Mouse (Mus musculus): ENCODE measurements around the gene Gm44511. TPM values are rescaled to one million over a fixed set of nuclear protein-coding genes. Genes with fewer than 3 reads are reported as not detected.

Gm44511 gene
- polyA plus RNA-seq, 1 experiment from 2014 or later = not detected

DNA sequence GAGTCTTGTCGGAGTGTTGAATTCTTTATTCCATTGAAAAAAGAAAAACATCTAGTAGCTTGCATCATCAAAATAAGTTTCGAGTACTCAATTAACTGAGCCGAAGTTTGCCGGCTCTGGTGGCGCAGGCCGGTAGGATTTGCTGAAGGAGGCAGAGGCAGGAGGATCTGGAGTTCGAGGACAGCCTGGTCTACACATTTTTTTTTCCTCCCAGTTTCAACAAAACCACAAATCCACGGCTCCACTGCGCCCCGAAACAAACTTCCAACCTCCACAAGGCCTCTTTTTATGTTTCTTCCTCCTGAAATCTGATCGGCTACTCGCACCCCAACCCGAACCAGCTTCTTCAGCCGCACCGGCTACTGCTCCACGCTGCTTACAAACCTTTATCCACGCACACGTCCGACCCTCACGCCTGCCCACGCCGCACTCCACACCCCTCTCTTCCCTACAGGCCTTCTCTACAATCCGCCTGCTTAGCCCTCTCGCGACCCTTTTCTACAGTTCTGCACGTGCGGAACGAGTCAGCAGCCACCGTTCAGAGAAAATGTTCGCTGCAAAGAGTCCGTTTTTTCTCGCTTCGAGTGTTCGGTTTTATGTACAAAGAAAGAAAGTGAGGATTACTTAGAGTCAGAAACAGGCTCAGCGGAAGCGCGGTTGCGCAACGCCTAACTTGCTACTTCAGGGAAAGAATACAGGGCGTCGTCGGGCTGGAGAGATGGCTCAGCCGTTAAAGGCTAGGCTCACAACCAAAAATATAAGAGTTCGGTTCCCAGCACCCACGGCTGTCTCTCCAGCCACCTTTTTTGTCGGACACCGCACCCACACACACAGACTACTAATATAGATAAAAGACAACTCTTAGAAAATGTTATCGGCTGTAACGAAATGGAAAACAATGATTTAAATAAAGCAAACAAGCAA is 12.5 kb upstream of the Gm44511 start:
- H3K9ac ChIP-seq = peak overlapping the region; percentile 82
- H3K4me2 ChIP-seq = peak overlapping the region; percentile 68
- no peaks in the 10 kb centered on the region for H3K36me3 ChIP-seq
- WGBS = under 1% methylated on average over 49 of the region's 49 CpGs
- H3K4me1 ChIP-seq (replicated peaks) = peaks cover 28% of the 10 kb centered on the region
- H3K9me3 ChIP-seq = no peaks in the 10 kb centered on the region
- peak overlapping the region; percentile 88 for H3K27ac ChIP-seq
- peak overlapping the region; percentile 67 for H3K4me3 ChIP-seq
- ATAC-seq (ENCODE audit: low FRiP score) = peak; percentile 52
- no peaks in the 10 kb centered on the region for H3K27me3 ChIP-seq

DNA sequence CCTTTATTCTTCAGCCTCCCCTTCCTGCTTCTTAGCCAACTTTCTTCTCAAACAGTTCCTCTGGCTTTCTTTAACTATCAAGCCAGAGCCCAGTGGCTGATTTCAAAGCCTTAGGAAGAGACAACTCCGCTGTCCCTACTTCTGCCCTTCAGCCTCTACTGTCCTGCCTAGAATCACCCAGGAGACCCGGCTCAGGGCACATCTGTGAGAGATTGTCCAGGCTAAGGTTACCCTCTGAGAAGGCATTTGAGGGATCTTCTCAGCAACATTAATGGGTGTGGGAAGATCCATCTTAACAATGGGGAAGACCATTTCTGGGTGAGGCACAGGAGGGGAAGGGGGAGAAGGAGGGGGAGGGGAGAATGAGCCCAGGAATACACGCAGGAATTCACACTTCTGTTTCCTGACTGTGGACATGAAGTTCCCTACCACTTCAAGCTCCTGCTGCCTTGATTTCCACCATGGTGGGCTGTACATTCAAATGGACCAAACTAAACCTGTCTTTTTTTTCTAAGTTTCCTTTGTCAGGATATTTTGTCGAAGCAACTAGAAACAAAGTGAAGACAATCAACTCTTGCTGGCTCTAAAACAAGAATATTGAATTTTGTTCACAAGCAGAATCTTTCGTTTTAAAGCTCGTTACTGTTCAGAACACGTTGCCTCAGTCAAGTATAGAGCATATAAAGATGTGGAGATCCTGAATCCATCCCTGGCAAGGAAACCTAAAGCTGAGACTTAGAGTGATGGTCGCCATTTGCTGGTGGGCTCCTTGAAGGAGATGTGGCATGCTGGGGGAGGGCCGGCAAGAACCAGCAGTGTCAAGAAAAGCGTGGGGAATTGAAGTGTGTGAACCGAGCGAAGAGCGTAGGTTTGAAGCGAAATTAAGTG is 11.6 kb upstream of the Gm44511 start:
- peak overlapping the region; percentile 70 for H3K9ac ChIP-seq
- peak overlapping the region; percentile 68 for H3K4me2 ChIP-seq
- no peaks in the 10 kb centered on the region for H3K9me3 ChIP-seq
- peak overlapping the region; percentile 67 for H3K4me3 ChIP-seq
- ATAC-seq (ENCODE audit: low FRiP score) = peak; percentile 26; the same call in 1 of the 2 replicates
- peak overlapping the region; percentile 88 for H3K27ac ChIP-seq
- under 1% methylated on average over 14 of the region's 14 CpGs for WGBS
- no peaks in the 10 kb centered on the region for H3K27me3 ChIP-seq
- no peaks in the 10 kb centered on the region for H3K36me3 ChIP-seq
- peaks cover 28% of the 10 kb centered on the region for H3K4me1 ChIP-seq (replicated peaks)

DNA sequence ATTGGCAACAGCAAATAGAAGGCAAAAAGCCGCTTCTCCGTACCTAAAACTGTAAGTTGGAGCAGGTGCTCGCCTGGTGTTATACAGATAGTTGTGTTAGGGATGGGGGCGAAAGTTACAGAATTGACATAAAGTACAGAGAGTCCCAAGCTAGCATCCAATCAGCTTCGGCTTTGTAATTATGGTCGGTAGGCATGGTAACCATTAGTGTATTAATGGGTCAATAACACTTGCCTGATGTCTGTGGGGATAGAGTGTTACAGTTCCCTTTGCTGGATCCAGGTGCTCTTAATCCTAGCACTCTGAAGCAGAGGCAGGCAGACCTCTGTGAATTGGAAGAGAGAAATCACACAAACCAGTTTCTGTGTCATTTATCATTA is 10.8 kb upstream of the Gm44511 start:
- peak overlapping the region; percentile 68 for H3K4me2 ChIP-seq
- peak overlapping the region; percentile 70; the same call in 1 of the 2 replicates for H3K9ac ChIP-seq
- peak overlapping the region; percentile 67 for H3K4me3 ChIP-seq
- no peaks in the 10 kb centered on the region for H3K9me3 ChIP-seq
- no peak for ATAC-seq (ENCODE audit: low FRiP score)
- peak overlapping the region; percentile 88 for H3K27ac ChIP-seq
- peaks cover 23% of the 10 kb centered on the region for H3K4me1 ChIP-seq (replicated peaks)
- H3K36me3 ChIP-seq = no peaks in the 10 kb centered on the region
- WGBS = 90% methylated on average over 6 of the region's 6 CpGs
- no peaks in the 10 kb centered on the region for H3K27me3 ChIP-seq

DNA sequence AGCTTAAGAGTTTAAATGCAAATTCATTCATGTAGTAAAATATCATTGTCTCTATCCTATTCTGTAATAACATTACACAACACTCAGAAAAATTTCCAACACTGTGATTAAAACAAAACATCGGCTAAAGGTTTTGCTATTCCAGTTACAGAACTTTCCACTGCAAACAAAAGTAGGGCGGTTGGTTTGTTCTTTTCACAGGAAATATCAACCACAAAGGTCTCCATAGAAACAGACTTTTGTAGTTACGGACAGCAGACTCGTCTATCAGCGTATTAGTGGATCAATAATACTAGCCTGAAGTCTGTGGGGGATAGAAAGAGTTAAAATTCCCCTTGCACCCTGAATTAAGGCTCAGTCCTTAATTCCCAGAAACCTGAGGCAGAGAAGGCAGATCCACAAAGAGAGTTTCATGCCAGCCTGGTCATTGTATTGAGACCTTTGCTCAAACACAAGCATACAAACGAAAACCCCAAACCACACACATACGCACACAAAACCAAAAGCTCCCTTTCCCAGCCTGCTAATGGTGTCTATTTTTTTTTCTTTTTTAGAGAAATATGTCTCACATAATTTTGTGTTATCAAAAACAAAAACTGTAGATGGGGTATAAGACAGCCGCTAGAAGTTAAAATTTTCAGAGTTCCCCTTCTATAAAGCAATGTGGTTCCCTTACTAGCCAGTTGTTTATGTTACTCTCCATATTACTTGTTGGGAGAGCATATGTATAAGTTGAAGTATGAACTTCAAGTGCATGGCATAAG is 10.3 kb upstream of the Gm44511 start:
- no peaks in the 10 kb centered on the region for H3K27me3 ChIP-seq
- H3K36me3 ChIP-seq = no peaks in the 10 kb centered on the region
- no peaks in the 10 kb centered on the region for H3K9me3 ChIP-seq
- H3K4me1 ChIP-seq (replicated peaks) = peaks cover 18% of the 10 kb centered on the region
- no peak for ATAC-seq (ENCODE audit: low FRiP score)
- H3K4me3 ChIP-seq = peak overlapping the region; percentile 67; the same call in 1 of the 2 replicates
- no peak overlapping the region for H3K27ac ChIP-seq
- H3K9ac ChIP-seq = no peak overlapping the region
- 71% methylated on average over 8 of the region's 8 CpGs for WGBS
- no peak overlapping the region; the same call in 1 of the 2 replicates for H3K4me2 ChIP-seq

DNA sequence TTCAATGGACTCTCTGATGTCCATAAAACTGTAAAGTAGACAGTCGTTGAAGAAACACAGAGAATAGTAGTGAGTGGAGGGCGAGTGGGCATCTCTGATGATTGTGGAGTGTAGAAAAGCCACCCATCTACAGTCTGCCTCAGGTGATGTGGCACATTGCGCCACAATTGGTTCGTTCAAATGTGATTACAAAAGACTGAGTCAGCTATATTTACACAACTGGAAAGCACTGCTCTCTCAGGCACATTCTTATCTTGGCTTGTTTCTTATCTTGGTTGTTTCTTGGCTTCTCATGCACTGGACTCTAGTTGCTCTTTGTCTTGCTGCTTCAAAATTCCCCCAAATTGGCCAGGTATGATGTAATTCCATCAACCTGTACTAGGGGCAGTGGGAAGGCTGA is 9.5 kb upstream of the Gm44511 start:
- Histone ChIP-seq H3K9me3 (no peaks in the 10 kb centered on the region), H3K36me3 (no peaks in the 10 kb centered on the region), H3K4me3 (no peak overlapping the region), H3K4me1 (replicated peaks) (peaks cover 18% of the 10 kb centered on the region), H3K9ac (no peak overlapping the region), H3K27me3 (no peaks in the 10 kb centered on the region), H3K27ac (no peak overlapping the region), H3K4me2 (no peak overlapping the region)
- ATAC-seq (ENCODE audit: low FRiP score) = no peak
- WGBS = 89% methylated on average over 4 of the region's 4 CpGs

DNA sequence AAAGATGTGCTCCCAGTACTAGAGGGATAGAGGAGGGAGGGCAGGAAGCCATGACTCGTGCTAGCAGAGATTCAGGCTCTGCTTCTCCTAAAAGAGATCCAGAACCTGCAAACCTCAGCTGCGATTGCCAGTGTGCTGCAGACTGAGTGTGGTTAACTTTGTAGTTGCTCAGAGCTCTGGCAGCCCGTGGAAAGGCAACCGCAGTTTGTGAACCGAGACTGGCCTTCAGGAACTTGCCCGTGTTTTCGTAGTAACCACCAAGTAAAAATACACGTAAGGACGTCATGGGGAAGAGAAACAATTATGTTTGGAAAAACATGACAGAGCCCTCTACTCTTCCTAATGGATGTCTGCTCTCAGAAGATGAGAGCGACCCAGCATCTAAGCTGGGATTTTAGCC is 6.9 kb upstream of the Gm44511 start:
- Histone ChIP-seq H3K9ac (no peak overlapping the region), H3K27ac (no peak overlapping the region), H3K4me3 (no peak overlapping the region), H3K4me2 (no peak overlapping the region), H3K4me1 (replicated peaks) (peaks cover 9% of the 10 kb centered on the region), H3K9me3 (no peaks in the 10 kb centered on the region), H3K27me3 (no peaks in the 10 kb centered on the region), H3K36me3 (no peaks in the 10 kb centered on the region)
- ATAC-seq (ENCODE audit: low FRiP score) = no peak
- WGBS = 85% methylated on average over 10 of the region's 10 CpGs

DNA sequence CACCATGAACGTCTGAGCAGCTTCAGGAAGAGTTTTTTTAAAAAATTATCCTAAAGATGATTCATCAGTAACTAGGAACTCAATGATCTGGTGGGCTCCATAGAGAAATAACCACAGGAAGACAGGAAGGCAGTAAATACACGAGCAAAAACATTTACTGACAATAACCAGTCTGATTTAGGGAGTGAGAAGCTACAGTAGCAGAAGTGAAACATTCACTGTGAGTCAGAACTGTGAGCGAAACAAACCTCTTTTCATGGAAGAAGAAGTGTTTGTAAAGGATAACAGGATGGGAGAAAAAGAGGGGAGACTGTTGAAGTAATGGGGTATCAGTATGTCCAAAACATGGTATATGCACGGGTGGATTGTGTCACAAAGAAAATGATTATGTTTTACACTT is 3.7 kb upstream of the Gm44511 start:
- Histone ChIP-seq H3K4me3 (no peak overlapping the region), H3K27ac (no peak overlapping the region), H3K27me3 (no peaks in the 10 kb centered on the region), H3K9me3 (no peaks in the 10 kb centered on the region), H3K4me2 (no peak overlapping the region), H3K4me1 (replicated peaks) (no peaks in the 10 kb centered on the region), H3K9ac (no peak overlapping the region), H3K36me3 (no peaks in the 10 kb centered on the region)
- WGBS = 71% methylated on average over 4 of the region's 4 CpGs
- no peak for ATAC-seq (ENCODE audit: low FRiP score)

DNA sequence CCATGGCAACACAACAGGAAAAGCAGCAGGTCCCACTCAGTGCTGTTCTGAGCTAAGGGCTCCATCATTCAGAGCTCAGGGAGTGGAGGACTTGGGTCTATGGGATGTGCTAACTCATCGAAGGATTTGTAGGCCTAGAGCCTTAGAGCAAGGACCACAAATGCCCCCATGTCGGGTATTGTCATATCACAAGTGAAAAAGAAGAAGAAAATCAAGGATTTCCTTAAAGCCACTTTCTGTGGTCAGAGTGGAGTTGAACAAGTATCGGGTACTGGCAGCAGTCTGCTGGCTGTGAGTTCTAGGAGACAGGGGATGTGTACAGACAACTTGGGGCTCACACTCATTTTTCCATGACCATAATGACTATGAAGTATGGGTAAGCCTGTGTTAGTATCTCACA is 666 bp upstream of the Gm44511 start:
- H3K4me2 ChIP-seq = no peak overlapping the region
- 86% methylated on average over 3 of the region's 3 CpGs for WGBS
- no peak for ATAC-seq (ENCODE audit: low FRiP score)

DNA sequence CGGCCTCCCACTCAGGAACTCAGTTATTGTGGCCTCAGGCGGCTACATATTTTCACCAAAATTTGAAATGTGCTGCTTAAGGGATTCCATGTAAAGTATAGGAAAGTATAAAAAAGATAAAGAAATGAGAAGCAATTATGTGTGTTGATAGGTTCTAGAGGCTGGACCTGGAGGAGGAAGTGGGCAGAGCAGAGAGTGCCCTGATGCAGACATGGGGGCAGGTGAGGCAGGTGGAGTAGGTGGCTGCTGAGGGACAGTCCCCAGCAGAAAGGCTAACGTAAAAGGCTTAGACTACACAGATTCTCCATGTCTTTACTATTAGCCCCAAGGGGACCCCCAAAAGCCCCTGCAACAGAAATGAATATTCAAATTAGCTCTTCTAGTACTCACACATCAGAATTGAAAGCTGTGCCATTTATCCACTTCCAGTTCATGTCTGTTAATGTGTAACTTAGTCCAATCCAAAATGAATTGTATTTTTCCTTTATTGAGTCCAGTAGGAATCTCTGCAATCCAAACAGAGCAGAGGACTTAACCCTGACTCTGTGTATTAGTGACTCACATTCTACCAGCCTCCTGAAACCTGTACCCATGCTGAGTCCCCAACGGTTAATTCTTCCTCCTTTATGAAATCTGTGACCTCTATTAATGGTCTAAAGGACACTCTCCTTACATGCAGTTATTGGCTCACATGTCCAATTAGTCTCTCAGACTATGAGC is 7.9 kb downstream of the Gm44511 start:
- no peak for ATAC-seq (ENCODE audit: low FRiP score)
- 74% methylated on average over 4 of the region's 4 CpGs for WGBS
- Histone ChIP-seq H3K9me3 (no peaks in the 10 kb centered on the region), H3K4me3 (no peak overlapping the region), H3K4me1 (replicated peaks) (no peaks in the 10 kb centered on the region), H3K27ac (no peak overlapping the region), H3K36me3 (no peaks in the 10 kb centered on the region), H3K9ac (no peak overlapping the region), H3K27me3 (no peaks in the 10 kb centered on the region), H3K4me2 (no peak overlapping the region)

More for the DNA sequence above, 666 bp upstream of the Gm44511 start:
- Histone ChIP-seq H3K27me3 (no peaks in the 10 kb centered on the region), H3K27ac (no peak overlapping the region), H3K9ac (no peak overlapping the region), H3K36me3 (no peaks in the 10 kb centered on the region), H3K9me3 (no peaks in the 10 kb centered on the region), H3K4me3 (no peak overlapping the region), H3K4me1 (replicated peaks) (no peaks in the 10 kb centered on the region)

DNA sequence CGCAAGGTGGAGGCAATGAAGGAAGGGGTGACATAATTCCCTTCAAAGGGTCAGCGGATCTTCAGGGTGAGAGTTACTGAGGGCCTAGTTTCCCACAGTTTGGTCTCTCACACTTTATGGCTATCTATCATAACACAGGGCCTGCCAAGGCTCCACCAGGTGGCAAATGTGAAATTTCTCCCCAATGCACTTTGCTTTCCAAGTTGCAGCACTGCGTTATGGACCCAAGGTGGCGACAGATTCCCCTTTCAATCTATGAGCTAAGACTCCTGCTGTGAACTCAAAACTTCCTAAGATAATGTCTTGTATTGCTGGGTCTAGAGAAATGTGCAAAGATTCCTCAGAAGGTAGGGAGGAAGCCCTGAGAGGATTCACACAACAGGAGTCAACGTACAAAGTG is 17.6 kb downstream of the Gm44511 start:
- no peak overlapping the region for H3K4me3 ChIP-seq
- H3K4me2 ChIP-seq = no peak overlapping the region
- WGBS = 91% methylated on average over 5 of the region's 5 CpGs
- H3K36me3 ChIP-seq = no peaks in the 10 kb centered on the region
- no peaks in the 10 kb centered on the region for H3K9me3 ChIP-seq
- H3K27ac ChIP-seq = no peak overlapping the region
- no peaks in the 10 kb centered on the region for H3K27me3 ChIP-seq
- H3K4me1 ChIP-seq (replicated peaks) = no peaks in the 10 kb centered on the region
- ATAC-seq (ENCODE audit: low FRiP score) = no peak
- H3K9ac ChIP-seq = no peak overlapping the region

DNA sequence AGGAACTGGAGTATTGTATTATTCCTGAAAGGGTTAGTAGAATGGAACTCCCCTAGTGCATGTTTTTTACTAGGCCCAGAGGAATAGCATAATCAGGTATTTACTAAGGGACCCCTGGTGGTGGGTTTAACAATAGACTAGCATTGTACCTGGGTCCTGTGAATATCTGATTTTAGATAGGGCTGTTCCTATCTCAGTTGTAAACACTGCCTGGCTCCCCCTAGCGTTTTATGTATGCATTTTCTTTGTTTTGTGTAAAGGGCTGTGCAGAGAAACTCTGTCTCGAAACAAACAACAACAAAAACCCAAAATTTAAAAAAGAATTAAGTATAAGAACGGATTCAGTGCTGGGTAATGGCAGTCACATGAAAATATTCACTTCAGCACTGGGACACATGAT is 19.1 kb downstream of the Gm44511 start:
- 74% methylated on average over 3 of the region's 3 CpGs for WGBS

More for the DNA sequence above, 19.1 kb downstream of the Gm44511 start:
- no peak overlapping the region for H3K4me3 ChIP-seq
- no peaks in the 10 kb centered on the region for H3K36me3 ChIP-seq
- H3K9me3 ChIP-seq = no peaks in the 10 kb centered on the region
- H3K27me3 ChIP-seq = no peaks in the 10 kb centered on the region
- no peak overlapping the region for H3K4me2 ChIP-seq
- no peak for ATAC-seq (ENCODE audit: low FRiP score)
- no peaks in the 10 kb centered on the region for H3K4me1 ChIP-seq (replicated peaks)
- H3K9ac ChIP-seq = no peak overlapping the region
- no peak overlapping the region for H3K27ac ChIP-seq

All from hindbrain, embryonic 13.5 days (tissue).